Mouse (Mus musculus) left cerebral cortex, postnatal 10 days (tissue): Measurements from ENCODE around the gene Tmem26. TPM values are rescaled to one million over a fixed set of nuclear protein-coding genes. Genes with fewer than 3 reads are reported as not detected.

Experiments used
- total RNA-seq, 2 experiments: library from RNA; stranded (reverse); gene quantifications; 2 replicates each; pipeline ENCODE4 v1.2.3; 2021

Gene Tmem26
- total RNA-seq, 2 experiments from 2014 or later: 0.47 to 0.51 TPM

Other genes with a start within 250 kb of the Tmem26 start
- 1 to 10 TPM; 1.9 to 2.1 TPM for gene Cabcoco1, start 181.8 kb upstream of the Tmem26 start, total RNA-seq